Mouse (Mus musculus) lung, adult 2 months (tissue): ENCODE results near the gene Cwc25.

Experiments used
- CTCF ChIP-seq: fragments of 200-500 bp; IDR thresholded peaks from 2 replicates; pipeline ENCODE4 v1.5.1; 2011; ENCODE audit warnings: mild to moderate bottlenecking, low read length, control low read depth; ENCODE audit not compliant: insufficient read depth
- POLR2A ChIP-seq: fragments of 200-500 bp; IDR thresholded peaks from 2 replicates; pipeline ENCODE4 v1.6.1; 2011; ENCODE audit warnings: low read depth, mild to moderate bottlenecking, control low read depth, low read length, borderline replicate concordance; ENCODE audit errors: extremely low read depth

DNA sequence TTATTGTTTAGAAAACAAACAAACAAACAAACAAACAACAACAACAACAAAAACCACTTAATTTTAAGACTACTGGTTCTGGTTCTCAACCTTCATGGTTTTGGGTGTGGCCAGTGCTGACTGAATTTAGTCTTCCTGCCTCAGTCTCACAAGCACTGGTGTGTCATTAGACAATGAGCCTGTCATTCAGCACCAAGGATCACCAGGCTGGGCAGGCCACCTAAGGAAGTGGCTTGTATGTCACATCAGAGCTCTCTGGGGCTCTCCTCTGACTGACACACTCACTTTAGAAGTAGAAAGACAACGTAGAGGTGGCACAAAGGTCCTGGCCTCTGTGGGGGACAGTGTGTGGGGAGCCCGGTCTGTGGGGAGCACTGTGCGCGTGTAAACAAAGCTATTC lies 47.3 kb downstream of the Cwc25 start:
- TF ChIP-seq CTCF (no peak), POLR2A (no peak)
